Mouse (Mus musculus): ENCODE measurements around the gene Gm10382.

Gene Gm10382

GRCm38 (mm10) chr5:125389131-125389578 lies at the start of gene Gm10382:
Gm10382 (plus strand) TSS chr5:125389322.
- DNase-seq, result peak; percentile 89

- DNase-seq, result peak; percentile 26
Observed at GRCm38 (mm10) chr5:125339851-125340531, 49.1 kb upstream of the Gm10382 start.

DNA sequence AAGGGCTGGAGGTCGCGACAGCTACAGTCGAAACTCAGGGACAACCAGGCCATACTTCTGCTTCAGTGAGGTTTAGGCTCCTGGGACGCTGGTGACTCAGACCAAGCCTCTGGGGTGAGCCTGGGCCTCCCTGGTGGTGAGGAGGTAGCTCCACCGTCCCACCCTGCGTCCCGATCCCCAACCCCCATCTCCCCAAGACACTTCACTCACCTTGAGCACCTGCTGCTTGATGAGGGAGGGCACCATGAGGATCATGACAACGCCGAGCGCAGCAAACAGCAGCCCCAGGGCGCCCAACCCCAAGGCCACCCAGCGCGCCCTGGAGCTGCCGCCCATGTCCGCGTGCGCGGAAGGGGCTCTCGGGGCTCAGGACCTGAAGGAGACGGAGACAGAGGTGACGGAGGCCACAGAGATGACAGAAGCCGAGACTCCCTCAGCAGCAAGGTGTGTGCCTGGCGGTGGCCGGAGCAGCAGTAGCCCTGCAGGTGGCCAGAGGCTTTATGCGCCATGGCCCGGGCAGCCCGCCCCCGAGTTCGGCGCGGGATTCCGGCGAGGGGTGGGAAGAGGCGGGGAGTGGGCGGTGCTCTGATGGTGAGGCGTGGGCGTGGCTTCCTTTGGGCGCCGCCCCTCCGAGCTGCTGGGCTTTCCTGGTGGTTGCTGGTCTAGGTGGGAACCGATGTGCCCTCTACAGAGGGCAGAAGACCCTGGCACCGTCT lies 48.4 kb upstream of the Gm10382 start, which contains the start of gene Scarb1:
Scarb1 (minus strand) TSS at position 548 of the 716 bp plus-strand sequence.
- DNase-seq, result peak; percentile 92

DNA sequence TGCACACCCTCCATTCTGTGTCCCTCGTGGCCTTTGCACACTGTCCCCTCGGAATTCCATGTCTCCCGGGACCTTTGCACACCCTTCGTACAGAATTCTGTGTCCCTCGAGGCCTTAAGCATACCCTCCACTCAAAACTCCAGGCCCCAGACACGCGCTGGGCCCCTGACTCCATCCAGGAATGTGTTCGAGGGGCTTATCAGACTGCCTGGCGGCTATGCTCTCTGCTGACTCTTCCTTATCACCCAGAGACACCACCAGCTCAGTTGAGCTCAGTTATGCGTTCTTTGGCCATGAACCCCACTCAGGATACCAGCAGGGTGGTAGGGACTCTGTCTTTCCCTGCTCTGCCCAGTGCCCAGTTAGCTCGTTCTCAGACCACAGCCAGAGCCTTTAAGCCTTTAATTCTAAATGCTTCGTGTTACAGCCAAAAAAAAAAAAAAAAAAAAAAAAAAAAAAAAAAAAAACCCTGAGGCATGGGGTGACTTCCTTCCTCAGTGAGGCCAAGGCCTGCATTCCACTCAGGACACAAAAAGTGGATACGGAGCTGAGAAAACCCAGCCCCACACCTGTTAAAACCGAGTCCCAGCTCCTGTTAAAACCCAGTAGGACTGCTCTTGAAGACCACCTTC lies 47.5 kb upstream of the Gm10382 start:
- no peak for DNase-seq

GRCm38 (mm10) chr5:125344296-125344695 lies 44.8 kb upstream of the Gm10382 start:
- DNase-seq, result no peak

DNA sequence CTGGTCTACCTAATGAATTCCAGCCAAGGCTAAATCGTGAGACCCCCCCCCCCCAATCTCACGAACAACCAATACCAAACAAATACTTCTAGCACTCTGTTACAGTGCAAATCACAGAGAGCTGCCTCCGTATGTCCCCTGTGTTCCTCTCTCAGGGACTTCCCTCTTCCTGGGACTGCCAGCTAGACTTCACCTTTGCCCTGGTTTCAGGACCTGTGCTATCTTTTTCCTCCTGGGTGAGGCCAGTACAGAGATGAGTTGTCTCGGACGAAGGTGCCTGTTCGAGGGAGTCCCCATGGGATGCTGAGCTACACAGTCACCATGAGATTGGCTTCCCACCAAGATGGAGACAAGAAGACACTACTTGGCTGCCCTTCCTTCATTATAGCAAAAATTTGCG lies 41.1 kb upstream of the Gm10382 start:
- no peak for DNase-seq

DNA sequence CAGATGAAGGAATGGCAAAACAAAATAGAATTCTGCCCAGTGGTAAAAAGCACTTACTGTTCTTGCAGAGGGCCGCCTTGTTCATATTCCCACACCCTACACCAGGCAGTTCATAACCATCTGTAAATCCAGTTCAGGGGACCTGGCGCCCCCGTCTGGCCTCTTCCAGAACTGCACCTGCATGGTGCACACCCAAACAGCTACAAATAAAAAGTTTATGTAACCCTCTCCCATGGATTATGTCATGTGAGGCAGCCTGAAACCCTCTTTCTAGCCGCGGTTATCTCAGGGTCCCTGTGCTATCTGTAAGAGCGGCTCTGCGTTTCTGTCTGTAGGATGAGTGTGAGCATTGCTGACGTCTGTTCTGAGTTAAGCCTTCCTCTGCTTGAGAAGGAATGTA lies 40.6 kb upstream of the Gm10382 start:
- DNase-seq, result peak; percentile 68

DNA sequence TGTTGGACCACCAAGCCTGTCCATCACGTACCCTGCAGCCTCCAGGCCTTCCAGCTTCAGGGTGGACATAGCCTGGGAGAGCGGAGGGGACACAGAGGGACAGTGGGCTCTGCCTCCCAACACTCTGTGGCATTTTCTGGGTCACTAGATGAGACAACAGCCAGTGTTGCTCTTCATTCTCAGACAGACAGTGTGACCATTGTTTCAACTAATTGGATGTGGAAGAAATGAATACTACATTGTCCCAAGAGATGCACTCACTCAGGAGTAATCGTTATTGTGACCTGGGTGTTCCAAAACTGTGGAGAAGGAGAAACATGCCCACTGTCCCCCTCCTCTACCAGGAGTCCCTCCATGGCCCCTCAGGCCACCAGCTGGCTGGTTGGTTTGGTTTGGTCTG lies 39.7 kb upstream of the Gm10382 start:
- no peak for DNase-seq

DNA sequence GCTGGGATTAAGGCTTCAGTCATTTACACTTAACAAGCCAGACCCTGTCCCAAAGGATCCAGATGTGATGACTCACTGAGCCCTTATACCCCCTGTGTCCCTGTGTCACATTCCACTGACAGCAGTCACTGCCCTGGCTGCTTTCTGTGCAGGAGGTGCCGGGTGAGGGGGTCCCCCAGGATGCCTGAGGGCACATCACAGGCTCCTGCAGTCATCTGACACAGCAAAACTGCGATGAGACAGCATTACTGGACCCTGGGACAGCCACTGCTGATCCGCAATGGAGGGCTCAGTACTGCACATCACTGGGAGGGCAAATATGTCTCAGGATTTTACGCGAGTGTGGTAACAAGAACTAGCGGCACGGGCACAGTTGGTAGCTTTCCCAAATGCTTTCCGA lies 38.1 kb upstream of the Gm10382 start:
- no peak for DNase-seq

GRCm38 (mm10) chr5:125351939-125352338 lies 37.2 kb upstream of the Gm10382 start:
- DNase-seq, result no peak

DNA sequence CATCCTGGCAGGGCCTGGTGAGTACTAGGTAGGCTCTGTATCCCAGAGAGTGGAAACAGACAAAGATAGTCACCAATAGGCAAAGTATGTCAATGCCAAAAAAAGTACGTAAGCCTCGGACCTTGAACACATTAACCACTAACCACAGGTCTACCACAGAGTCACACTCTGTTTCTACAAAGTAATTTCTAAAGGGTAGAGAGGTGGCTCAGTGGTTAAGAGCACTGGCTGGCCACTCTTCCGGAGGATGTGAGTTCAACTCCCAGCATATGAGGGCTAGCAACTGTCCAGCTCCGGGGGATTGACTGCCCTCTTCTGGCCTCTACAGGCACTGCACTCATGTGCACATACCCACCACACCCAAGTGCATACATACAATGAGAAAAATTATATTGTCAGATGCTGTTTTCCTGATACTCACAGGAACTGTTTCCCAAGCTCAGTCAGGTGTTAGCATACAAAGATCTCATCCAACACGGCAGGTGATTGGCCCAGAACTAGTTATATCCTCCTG lies 36.3 kb upstream of the Gm10382 start:
- DNase-seq, result no peak

- no peak for DNase-seq
Observed at GRCm38 (mm10) chr5:125354885-125355492, 34.1 kb upstream of the Gm10382 start.

GRCm38 (mm10) chr5:125355650-125356049 lies 33.5 kb upstream of the Gm10382 start:
- no peak for DNase-seq

DNA sequence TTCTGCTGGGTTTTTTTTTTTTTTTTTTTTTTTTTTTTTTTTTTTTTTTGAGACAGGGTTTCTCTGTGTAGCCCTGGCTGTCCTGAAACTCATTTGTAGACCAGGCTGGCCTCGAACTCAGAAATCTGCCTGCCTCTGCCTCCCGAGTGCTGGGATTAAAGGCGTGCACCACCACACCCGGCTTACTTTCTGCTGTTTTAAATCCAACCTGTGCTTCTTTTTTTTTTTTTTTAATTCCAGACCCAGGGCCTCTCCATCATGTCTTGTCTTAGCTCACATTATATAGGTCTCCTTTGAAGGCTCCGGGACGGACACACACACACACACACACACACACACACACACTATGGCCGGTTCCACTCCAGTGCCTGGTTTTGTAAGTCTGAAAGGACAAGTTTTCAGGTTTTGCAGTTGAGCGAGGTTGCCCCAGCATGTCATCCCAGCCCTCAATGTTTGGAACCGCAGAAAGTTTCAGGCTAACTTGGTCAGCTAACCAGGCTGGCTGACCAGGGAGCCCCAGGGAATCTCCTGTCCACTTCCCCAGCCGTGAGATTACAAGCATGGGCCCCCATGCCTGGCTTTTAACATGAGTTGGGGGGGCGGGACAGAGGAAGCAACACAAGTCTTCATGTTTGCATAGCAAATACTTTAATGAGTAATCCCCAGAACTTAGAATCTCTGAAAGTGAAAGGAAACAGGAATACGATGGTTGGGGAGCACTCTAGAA lies 31.4 kb upstream of the Gm10382 start:
- no peak for DNase-seq

DNA sequence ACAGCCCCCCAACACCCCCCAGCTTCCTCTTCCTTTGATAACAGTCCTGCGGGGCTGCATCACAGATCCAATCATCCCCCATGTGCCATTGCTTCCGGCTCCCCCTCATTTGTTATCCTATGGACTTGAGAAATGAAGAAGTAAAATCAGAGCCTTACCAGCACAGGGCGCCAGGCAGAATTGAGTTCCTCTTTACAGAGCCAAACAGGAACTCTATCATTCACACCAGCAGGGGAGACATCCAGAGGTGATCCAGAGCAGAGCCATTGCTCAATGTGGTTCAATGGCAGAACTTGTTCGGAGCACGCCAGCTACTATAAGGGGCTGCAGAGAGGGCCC lies 30.9 kb upstream of the Gm10382 start:
- no peak for DNase-seq

DNA sequence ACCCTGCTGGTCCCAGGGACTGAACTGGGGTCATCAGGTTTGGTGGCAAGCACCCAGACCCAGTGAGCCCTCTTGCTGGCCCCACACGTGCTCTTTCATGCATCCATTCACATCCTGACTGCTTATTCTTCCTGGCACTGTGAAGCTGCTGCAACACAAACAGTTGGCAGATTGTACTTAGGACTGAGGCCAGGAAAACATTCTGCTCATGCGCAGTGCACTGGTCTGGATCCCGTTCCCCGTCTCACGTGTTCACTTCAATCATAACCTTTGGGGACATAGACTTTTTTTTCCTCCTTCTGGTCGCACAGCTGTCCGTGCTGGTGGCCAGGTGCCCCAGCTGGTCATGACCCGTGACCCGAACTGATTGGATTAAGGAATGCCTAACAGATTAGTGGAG lies 28.6 kb upstream of the Gm10382 start:
- peak; percentile 58 for DNase-seq

- DNase-seq, result no peak
Observed at GRCm38 (mm10) chr5:125360981-125361510, 28.1 kb upstream of the Gm10382 start.

DNA sequence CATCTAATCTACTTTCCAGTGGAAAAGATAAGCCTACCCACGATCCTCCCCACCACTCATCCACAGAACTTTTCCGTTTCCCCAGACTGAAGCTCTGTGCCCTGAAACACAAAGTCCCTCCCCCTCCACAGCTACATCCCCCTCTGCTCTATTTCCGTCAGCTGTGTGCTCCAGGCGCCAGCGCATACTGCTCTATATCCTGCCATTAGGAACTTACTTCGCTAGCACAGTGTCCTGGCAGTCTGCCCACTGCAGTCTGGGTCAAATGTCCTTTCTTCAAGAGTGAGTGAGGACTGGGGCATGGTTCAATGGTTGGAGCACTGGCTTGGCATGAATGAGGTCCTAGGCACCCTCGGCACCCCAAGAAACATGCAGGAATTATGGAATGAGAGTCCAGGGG lies 25.2 kb upstream of the Gm10382 start:
- DNase-seq, result peak; percentile 69

DNA sequence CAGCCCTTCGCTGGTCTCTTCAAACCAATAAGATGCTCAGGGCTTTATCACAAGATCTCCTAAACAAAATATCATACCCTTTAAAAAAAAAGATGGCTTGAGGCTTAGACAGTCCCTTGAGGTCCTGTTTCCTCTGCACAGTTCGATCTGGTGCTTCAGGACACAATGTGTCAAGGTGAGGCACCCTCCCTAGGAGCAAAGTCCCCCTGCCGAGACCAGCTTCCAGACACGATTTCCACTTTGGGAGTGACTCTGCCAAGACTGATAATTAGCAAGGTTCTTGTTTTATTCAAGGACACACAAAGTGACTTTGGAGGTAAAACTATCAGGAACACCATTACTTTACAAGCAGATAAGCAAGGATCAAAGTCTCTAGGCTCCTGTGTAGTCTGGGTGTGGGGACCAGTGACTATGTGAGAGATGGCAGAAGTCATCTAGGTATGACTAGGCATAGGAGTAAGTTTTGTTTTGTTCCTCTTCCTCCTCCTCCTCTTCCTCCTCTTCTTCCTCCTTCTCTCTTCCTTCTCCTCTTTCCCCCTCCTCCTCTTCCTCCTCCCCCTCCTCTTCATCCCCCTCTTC lies 24.2 kb upstream of the Gm10382 start:
- DNase-seq, result no peak

GRCm38 (mm10) chr5:125368156-125368555 lies 21.0 kb upstream of the Gm10382 start:
- no peak for DNase-seq

- DNase-seq, result peak; percentile 72
Observed at GRCm38 (mm10) chr5:125368568-125368967, 20.6 kb upstream of the Gm10382 start.
